Mouse (Mus musculus) layer of hippocampus, postnatal 36 days (tissue): ENCODE results near the gene Rab19. TPM values are rescaled to one million over a fixed set of nuclear protein-coding genes. Genes with fewer than 3 reads are reported as not detected.
"Not testable (repeated sequence)": the region's sequence is repeated elsewhere in the genome, so short reads cannot be mapped to it uniquely, and the experiment has no call there.

ENCODE experiments used
- DNase-seq, 2 experiments: peaks; one replicate each; pipeline ENCODE4 v3.0.0; 2022
- total RNA-seq, 2 experiments: library from RNA; stranded (reverse); gene quantifications; 2 replicates each; pipeline ENCODE4 v1.2.3; 2021

The Rab19 gene
- total RNA-seq: not detected

DNA sequence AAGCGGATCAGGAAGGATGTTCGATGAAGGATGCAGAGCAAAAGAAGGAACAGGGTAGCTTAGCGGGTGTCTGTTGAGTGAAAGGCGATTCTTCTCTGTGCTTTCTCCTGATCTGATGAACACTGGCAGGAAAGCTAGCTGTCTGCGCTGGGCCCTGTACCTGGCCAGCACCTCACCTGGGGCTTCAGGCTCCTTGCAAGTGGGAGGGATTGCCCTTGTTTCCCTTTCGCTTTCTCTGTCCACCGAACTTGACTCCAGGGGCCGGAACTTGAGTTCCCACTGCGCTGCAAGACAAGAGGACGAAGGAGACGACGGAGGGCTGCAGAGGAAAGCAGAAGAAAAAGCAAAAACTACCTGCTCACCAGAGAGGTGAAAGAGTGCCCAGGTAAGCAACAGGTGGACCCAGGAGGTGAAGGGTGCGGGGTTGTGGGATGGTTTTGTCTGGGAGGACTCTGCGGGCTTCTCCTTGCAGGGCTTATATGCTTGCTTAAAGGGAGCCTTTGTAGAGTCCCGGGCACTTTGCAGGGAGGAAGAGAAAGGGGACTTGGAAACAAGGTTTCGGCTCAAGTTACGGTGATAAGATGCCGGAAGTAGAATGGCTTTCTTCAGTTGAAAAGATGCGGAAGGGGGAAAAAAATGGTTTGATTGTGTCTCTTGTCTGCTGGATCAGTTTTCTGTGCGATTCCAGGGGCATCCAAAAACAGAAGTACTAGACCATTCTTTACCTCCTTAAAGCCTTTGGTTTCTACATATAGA, at the start of gene Rab19:
TSS of gene Rab19 (plus strand) at position 51 of the 756 bp plus-strand sequence.
- DNase-seq: no peak

DNA sequence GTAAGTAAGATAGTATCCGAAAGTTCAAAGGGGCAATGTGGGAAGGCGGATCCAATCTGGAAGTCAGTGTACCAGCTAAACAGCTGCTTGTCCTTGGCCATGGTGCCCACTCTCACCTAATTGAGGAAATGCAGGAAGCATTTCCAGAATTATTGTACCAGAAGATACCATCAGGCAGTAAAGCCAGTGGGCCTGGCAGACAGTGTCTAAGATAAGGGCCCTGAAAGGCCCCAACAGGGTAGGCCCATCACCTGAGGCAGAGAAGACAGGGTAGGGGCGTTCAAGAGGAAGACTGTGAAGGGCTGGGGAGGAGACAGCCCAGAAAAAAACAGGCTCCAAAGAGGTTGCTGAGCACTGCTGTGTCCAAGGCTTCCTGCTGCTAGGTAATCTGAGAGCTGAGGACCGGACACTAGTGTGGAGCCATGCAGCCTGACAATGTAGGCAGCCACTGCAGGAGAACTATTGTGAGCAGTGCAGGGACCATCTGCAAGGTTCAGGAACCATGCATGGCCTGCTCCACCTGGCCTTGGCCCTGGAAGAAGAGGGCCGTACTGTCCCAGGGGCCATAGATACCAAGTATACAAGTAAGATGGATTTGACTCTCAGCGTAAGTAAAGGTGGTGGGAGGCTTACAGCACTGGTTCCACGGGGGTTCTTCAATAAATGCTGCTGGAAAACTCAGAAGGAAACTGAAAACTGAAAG, 48.8 kb upstream of the Rab19 start:
- DNase-seq: no peak

DNA sequence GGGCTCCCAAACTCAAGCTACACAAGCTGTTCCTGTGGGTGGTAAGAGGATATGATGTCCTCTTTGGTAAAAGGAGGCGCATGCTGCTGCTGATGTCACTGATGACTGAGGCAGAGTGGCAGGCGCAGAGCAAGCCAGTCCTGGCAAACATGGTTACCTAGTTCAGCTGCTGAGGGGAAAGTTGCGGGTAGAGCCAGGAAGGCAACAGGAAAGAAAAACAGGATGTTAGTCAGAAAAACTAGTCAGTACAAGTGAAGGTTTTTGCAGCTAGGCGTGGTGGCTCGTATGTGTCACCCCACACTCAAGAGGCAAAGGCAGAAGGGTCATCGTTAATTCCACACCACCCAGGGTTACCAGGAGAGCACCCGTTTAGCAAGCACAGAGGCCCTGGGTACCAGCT, 46.8 kb upstream of the Rab19 start:
- DNase-seq: peak in 1 of 2 experiments; percentile 21

DNA sequence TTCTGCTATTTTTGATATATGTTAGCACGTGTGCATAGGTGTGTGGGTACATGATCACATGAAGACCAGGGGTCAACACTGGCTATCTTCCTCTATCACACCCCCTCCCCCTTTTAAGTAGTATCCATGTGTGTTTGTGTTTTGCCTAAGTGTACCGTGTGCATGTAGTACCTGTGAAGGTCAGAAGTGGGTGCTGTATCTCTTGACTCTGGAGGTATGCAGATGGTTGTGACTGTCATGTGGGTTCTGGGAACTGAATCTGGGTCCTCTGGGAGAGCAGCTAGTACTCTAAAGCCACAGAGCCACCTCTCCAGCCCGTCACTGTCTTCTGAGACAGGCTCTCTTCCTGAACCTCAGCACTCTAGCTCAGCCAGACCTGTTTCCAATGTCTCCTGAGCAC, 46.1 kb upstream of the Rab19 start:
- DNase-seq: no peak

GRCm38 (mm10) chr6:39338359-39338758, 42.6 kb upstream of the Rab19 start:
- DNase-seq: no peak

- DNase-seq: no peak
These were observed 39.2 kb upstream of the Rab19 start for GRCm38 (mm10) chr6:39341798-39342197.

- DNase-seq: peak; percentile 76 to 79
These were observed 37.0 kb upstream of the Rab19 start for GRCm38 (mm10) chr6:39344020-39344419.

DNA sequence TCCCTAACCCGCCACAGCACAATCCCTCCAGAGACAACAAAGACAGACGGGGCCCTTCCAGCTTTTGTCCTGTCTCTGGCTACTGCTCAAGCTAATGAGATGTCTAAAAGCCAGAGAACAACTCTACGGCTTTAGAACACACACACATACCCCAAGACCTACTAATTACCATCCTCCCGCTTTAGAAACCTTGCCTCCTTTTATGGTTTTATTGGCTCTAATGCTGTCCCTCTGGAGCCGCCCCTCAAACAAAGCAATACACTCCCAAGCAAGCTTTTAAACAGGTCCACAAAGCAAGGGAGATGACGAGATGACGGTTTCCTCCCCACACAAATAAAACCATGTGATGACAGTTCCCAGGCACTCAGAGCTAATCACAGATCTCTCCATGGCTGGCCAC, 35.5 kb upstream of the Rab19 start:
- no peak for DNase-seq

DNA sequence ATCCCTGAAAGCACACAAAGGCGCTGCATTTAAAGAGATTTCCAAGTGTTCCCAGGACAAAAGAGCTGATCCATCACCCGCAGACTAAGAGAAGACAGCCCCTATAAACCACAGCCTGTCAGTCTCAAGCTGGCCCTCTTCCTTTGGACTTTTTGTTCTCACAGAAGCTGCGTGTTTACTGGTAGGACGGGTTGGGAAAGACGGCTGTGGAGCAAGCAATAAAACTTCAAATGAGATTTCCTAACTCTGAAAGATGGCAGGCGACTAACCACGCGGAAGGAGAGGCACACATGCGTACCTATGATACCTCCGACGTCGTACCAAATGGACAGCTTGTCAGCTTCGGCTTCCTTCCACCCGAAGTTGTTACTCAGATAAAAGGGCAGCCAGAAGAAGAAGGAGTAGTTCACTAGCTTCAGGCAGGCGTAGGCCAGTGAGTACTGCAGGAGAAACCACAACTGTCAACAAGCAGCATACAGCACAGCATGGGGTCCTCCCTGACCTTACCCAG, 33.9 kb upstream of the Rab19 start:
- DNase-seq: no peak

GRCm38 (mm10) chr6:39347880-39348814, 32.8 kb upstream of the Rab19 start:
- no peak for DNase-seq

- DNase-seq: no peak
These were observed 32.0 kb upstream of the Rab19 start for GRCm38 (mm10) chr6:39348946-39349345.

- not testable (repeated sequence) for DNase-seq
These were observed 21.8 kb upstream of the Rab19 start for GRCm38 (mm10) chr6:39359207-39359606.

- DNase-seq: no peak
These were observed 18.3 kb upstream of the Rab19 start for GRCm38 (mm10) chr6:39362684-39363083.

DNA sequence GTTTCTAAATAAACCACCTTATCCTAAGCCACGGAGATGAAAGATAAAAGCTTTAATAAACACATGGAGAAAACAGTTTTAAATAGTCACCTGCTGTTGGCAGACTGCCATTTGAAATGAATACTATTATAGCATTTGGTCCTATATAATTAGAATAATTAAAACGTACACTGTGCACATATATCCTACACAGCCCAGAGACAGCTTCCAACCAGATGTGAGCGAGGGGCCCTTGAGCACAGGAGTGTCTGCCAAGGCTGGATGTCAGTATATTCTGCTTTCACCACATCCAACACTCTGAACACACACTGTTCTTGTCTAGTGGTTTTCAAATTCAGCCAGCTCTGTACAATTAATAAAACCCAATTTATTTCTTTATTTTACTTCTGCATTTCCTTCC, 11.3 kb upstream of the Rab19 start:
- no peak for DNase-seq

DNA sequence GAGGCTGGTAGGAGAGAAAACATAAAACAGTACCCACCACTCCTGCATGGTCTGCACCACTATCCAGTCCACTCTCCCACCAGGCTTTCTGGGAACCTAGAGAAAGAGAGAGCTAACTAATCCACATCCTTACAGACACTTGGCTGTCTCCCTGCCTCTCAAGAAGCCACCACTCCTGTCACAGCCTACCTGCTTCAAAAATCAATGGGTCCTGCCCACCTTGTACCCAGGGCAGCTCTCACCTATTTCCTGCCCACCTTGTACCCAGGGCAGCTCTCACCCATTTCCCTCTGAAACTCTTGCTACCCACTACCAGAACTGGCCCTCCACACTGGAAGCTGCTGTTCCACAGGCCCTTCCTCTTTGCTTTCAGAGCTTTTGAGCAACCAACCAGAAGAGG, 8.9 kb upstream of the Rab19 start:
- no peak for DNase-seq

DNA sequence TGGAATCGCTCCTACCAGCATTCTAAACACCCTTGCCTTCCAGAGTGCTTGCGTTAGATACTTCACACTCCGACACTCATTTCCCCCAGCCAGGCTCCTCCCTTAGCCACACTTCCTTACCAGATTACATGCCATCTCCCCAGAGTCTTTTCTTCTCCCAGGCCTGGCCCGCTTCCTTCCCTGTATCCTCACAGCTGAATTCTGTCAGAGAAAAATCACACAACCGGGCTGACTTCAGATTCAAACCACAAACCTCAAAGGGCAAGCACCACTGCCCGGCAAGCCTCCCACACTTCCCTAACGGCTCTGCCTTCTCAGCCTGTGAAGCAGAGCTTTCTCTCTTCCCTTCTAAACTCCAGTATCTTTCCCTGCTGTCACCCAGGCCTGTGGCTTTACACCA, 8.2 kb upstream of the Rab19 start:
- DNase-seq: no peak

GRCm38 (mm10) chr6:39373301-39373955, 7.5 kb upstream of the Rab19 start:
- no peak for DNase-seq

DNA sequence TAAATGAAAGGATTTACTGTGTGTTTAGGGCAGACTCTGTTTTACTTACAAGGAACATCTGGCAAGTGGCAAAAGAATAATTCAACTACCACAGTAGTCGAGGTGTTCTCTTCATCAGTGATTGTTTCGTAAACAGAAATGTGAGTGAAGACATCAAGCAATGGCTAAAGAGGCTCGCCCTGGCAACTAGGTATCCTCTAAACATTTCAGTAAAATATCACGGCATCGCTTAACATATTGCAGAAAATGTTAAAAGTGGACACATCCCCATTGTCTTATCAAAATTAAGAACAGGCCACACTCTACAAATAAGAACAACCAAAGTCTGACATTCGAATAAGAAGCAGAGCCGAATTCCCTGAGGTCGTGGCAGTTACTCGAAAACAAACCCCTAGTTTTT, 4.2 kb upstream of the Rab19 start:
- no peak for DNase-seq

- DNase-seq: peak; percentile 84 to 85
These were observed 3.6 kb upstream of the Rab19 start, which contains the start of gene Slc37a3 for GRCm38 (mm10) chr6:39377311-39377827. Gene Slc37a3 (minus strand): TSS chr6:39377675.

GRCm38 (mm10) chr6:39378161-39378835, 2.7 kb upstream of the Rab19 start:
- not testable (repeated sequence) for DNase-seq

GRCm38 (mm10) chr6:39379224-39379623, 1.8 kb upstream of the Rab19 start:
- no peak for DNase-seq
